Mouse (Mus musculus): ENCODE results near the gene Prss8.

DNA sequence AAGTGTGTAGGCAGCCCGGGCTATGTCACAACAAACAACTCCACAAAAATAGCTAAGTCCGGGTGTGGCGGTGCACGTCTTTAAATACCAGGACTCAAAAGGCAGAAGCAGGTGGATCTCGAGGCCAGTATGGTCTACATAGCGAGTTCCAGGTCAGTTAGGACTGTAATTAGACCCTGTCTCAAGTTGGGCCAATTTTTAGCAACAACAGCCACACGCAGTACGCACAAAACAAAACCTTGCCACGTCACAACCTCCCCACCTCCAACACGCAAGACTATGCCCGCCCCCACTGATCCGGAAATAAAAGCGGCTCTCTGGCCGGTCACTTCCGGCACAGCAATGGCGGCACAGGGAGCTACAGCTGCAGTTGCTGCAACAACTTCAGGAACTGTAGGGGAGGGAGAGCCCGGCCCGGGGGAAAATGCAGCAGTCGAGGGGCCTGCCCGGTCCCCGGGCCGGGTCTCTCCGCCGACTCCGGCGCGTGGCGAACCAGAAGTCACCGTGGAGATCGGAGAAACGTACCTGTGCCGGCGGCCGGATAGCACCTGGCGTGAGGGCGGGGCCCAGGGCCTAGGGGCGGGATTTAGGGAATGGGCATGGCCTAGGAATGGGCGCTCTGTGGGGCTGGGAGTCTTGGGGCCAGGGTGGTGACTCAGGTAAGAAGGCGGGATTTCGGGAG, 17.6 kb downstream of the Prss8 start, which contains the start of gene Kat8:
- TF ChIP-seq CTCF (IDR thresholded peaks at IDR 0.05; ENCODE audit: insufficient read depth, low read depth, low read length) (no peak), POLR2A (IDR thresholded peaks at IDR 0.05; ENCODE audit: insufficient read depth, low read depth, low read length) (peak; percentile 72)
